In the genomic region with DNA sequence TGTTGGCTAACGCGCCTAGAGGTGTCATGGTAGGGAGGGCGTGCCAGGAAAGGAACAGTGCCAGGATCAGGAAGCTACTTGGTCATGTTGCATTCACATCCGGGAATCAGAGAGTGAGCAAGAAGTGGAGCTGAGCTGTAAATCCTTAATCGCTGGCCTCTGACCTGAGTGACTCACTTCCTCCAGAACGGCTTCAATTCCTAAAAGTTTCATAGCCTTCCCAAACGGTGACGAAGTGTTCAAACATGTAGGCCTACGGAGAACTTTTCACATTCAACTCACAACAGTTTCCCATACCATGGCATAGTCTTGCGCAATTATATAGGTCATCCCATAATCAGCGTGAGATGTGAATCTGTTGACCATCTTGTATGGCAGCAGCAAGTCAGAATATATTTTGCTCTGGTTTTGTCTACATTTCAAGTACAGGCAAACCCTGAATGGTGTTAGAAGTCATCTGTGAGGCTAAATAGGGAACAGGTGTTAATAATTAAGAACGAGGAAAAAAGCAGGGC, we compare ENCODE assay signal across 18 mouse cellular contexts.
A peak's percentile ranks its signal among the peaks of the same experiment; 100 is the strongest.
DNase-seq lines count a peak whose midpoint lies in the region; TF ChIP-seq lines count a peak whose summit lies in the region.
"Had no signal": no experiment of that assay in that cellular context is flagged by ENCODE, and none has a peak within 500 bp of the region (broad histone marks: within the 10 kb centered on the region; RNA-seq: fewer than 3 reads in every experiment).

No protein-coding gene starts in this region.

- no peaks in the 10 kb centered on the region for H3K27me3 ChIP-seq in C2C12 (ENCODE audit: control insufficient read depth, insufficient read depth, insufficient read length)
- H3K27me3 ChIP-seq: heart, embryonic 15.5 days; midbrain, embryonic 12.5 days; neural tube, embryonic 15.5 days had no signal

- H3ac ChIP-seq in C2C12 (ENCODE audit: control insufficient read depth, insufficient read length, low read depth) = no peak overlapping the region

- no peak for TF ChIP-seq CTCF in C2C12 (IDR thresholded peaks at IDR 0.05; ENCODE audit: control insufficient read depth, insufficient read depth, insufficient read length)

- H3K4me3 ChIP-seq in C2C12 (ENCODE audit: insufficient read depth, poor library complexity, severe bottlenecking) = no peak overlapping the region
- H3K4me3 ChIP-seq: erythroblast, embryonic 14.5 days; heart, embryonic 15.5 days; midbrain, embryonic 12.5 days; neural tube, embryonic 15.5 days had no signal

- no peaks in the 10 kb centered on the region for H3K36me3 ChIP-seq in C2C12 (ENCODE audit: control insufficient read depth, insufficient read depth)
- H3K36me3 ChIP-seq: heart, embryonic 15.5 days; midbrain, embryonic 12.5 days; neural tube, embryonic 15.5 days had no signal

- no peaks in the 10 kb centered on the region for H3K79me3 ChIP-seq in C2C12 (ENCODE audit: low read depth)

- peak; percentile 4 to 10 for DNase-seq in kidney, adult 8-10 months
- DNase-seq in kidney, postnatal 14 days = no peak
- peak; percentile 11 for DNase-seq in embryo, embryonic 10 days (ENCODE audit: low spot score)
- DNase-seq in forelimb bud, embryonic 11.5 days (ENCODE audit: low read depth, low spot score) = peak; percentile 37
- no peak for DNase-seq in lung, postnatal 4 days
- DNase-seq in adrenal gland, adult (ENCODE audit: inconsistent age in 2 of 2, low spot score in 1 of 2) = no peak
- DNase-seq in lung, postnatal 14 days = no peak
- DNase-seq: adrenal gland, adult 2 months; cerebellum, adult 11-12 months; heart, adult 11 months; lung, adult 2 months; right cerebral cortex, postnatal 4 days; thymus, postnatal 36 days had no signal

- no peaks in the 10 kb centered on the region for H3K79me2 ChIP-seq in C2C12 (ENCODE audit: control insufficient read depth, insufficient read depth)

TF ChIP-seq in C2C12, 6 proteins besides CTCF, POLR2A, EP300 and RAD21:
- TF ChIP-seq CEBPB (IDR thresholded peaks at IDR 0.05; ENCODE audit: low read depth) (peak; percentile 99), FOSL1 (IDR thresholded peaks at IDR 0.05; ENCODE audit: insufficient read depth, low read length, poor library complexity, severe bottlenecking) (peak; percentile 42), MYOD1 (IDR thresholded peaks at IDR 0.05; ENCODE audit: control insufficient read depth, insufficient read length, low read depth) (no peak), USF1 (IDR thresholded peaks at IDR 0.05; ENCODE audit: low read depth) (no peak)

Comparison
In these comparisons a context has a peak if more than half of its experiments do, and no peak if none do; other contexts are left out.
1. DNase-seq: peak in kidney, adult 8-10 months (2 of 2), embryo, embryonic 10 days (single experiment) and forelimb bud, embryonic 11.5 days (single experiment); none in kidney, postnatal 14 days (single experiment), lung, postnatal 4 days (0 of 2), adrenal gland, adult (0 of 2) and lung, postnatal 14 days (single experiment).